Mouse (Mus musculus) neural tube, embryonic 14.5 days (tissue): ENCODE data around the gene Fgfr2. TPM values are rescaled to one million over a fixed set of nuclear protein-coding genes. Genes with fewer than 3 reads are reported as not detected.
"Not testable (repeated sequence)": the region's sequence is repeated elsewhere in the genome, so short reads cannot be mapped to it uniquely, and the experiment has no call there.

ENCODE experiments used
- ATAC-seq: fragments of 200-750 bp; cut with Nextera tagmentation; 2 replicates; pipeline ENCODE4 v1.8.0; 2017; ENCODE audit warnings: low read depth, mild to moderate bottlenecking, moderate TSS enrichment, moderate library complexity
- H3K27ac ChIP-seq: fragments of 300-500 bp; sonication (generic); 2 replicates; pipeline ENCODE4 v1.5.1; 2014; ENCODE audit warnings: low read depth, mild to moderate bottlenecking, control low read depth, low read length, moderate library complexity, mixed read lengths
- H3K27me3 ChIP-seq: fragments of 300-500 bp; sonication (generic); 2 replicates; pipeline ENCODE4 v1.6.1; 2014; ENCODE audit warnings: low read length; ENCODE audit not compliant: control insufficient read depth, insufficient read depth
- H3K36me3 ChIP-seq: fragments of 300-500 bp; sonication (generic); 2 replicates; pipeline ENCODE4 v1.6.1; 2014; ENCODE audit warnings: low read length, mixed read lengths; ENCODE audit not compliant: control insufficient read depth, insufficient read depth
- H3K4me1 ChIP-seq: fragments of 300-500 bp; sonication (generic); 2 replicates; pipeline ENCODE4 v1.6.1; 2014; ENCODE audit warnings: low read length; ENCODE audit not compliant: control insufficient read depth, insufficient read depth
- H3K4me2 ChIP-seq: fragments of 300-500 bp; sonication (generic); 2 replicates; pipeline ENCODE4 v1.6.1; 2014; ENCODE audit warnings: mild to moderate bottlenecking, low read depth, low read length, control low read depth
- H3K4me3 ChIP-seq: fragments of 300-500 bp; sonication (generic); 2 replicates; pipeline ENCODE4 v1.5.1; 2014; ENCODE audit warnings: low read depth, low read length, control low read depth, mixed read lengths
- H3K9ac ChIP-seq: fragments of 300-500 bp; sonication (generic); replicated peaks from 2 replicates; pipeline ENCODE4 v1.6.1; 2014; ENCODE audit warnings: low read depth, mild to moderate bottlenecking, control low read depth, low read length, mixed read lengths
- H3K9me3 ChIP-seq: fragments of 300-500 bp; sonication (generic); 2 replicates; pipeline ENCODE4 v1.6.1; 2016; ENCODE audit warnings: low read length; ENCODE audit not compliant: control insufficient read depth
- WGBS: fragments of 180-500 bp; shearing (Covaris S2); extraction: QIAGEN DNeasy Blood & Tissue Kit; methylation state at CpG from one replicate; pipeline ENCODE4 v1.1.7; 2014; 5-methylcytosine and 5-hydroxymethylcytosine counted together
- polyA plus RNA-seq: library from polyadenylated mRNA; unstranded; fragments of >200 nt; fragmentation: Nextera tagmentation; extraction: Ambion mirVana; gene quantifications from 2 replicates; pipeline ENCODE4 v1.2.1, GENCODE M21; 2014

The Fgfr2 gene
- polyA plus RNA-seq, 1 experiment from 2014 or later: 28.1 TPM

GRCm38 (mm10) chr7:132448511-132449154 lies 674.5 kb downstream of the Fgfr2 start:
- ATAC-seq: no peak
- 77% methylated on average over 4 of the region's 4 CpGs for WGBS
- Histone ChIP-seq H3K4me2 (no peak overlapping the region), H3K9ac (no peak overlapping the region), H3K27ac (no peak overlapping the region), H3K36me3 (no peaks in the 10 kb centered on the region), H3K27me3 (no peaks in the 10 kb centered on the region), H3K9me3 (no peaks in the 10 kb centered on the region), H3K4me1 (no peaks in the 10 kb centered on the region), H3K4me3 (no peak overlapping the region)

GRCm38 (mm10) chr7:132447558-132447957 lies 675.6 kb downstream of the Fgfr2 start:
- ATAC-seq: no peak
- no peaks in the 10 kb centered on the region for H3K36me3 ChIP-seq
- no peaks in the 10 kb centered on the region for H3K9me3 ChIP-seq
- no peaks in the 10 kb centered on the region for H3K4me1 ChIP-seq
- H3K4me3 ChIP-seq: no peak overlapping the region
- H3K9ac ChIP-seq: no peak overlapping the region
- H3K27ac ChIP-seq: no peak overlapping the region
- H3K27me3 ChIP-seq: no peaks in the 10 kb centered on the region
- H3K4me2 ChIP-seq: no peak overlapping the region
- 72% methylated on average over 5 of the region's 5 CpGs for WGBS

GRCm38 (mm10) chr7:132446841-132447240 lies 676.3 kb downstream of the Fgfr2 start:
- ATAC-seq: no peak
- no peaks in the 10 kb centered on the region for H3K36me3 ChIP-seq
- no peak overlapping the region for H3K27ac ChIP-seq
- 77% methylated on average over 5 of the region's 5 CpGs for WGBS
- no peak overlapping the region for H3K4me2 ChIP-seq
- H3K4me3 ChIP-seq: no peak overlapping the region
- no peak overlapping the region for H3K9ac ChIP-seq
- H3K4me1 ChIP-seq: no peaks in the 10 kb centered on the region
- no peaks in the 10 kb centered on the region for H3K9me3 ChIP-seq
- no peaks in the 10 kb centered on the region for H3K27me3 ChIP-seq

- Histone ChIP-seq H3K4me2 (no peak overlapping the region), H3K9me3 (no peaks in the 10 kb centered on the region), H3K4me1 (no peaks in the 10 kb centered on the region), H3K36me3 (no peaks in the 10 kb centered on the region), H3K27ac (no peak overlapping the region), H3K9ac (no peak overlapping the region), H3K27me3 (no peaks in the 10 kb centered on the region), H3K4me3 (no peak overlapping the region)
- ATAC-seq: no peak
- WGBS: 93% methylated on average over 2 of the region's 2 CpGs
These were observed 678.9 kb downstream of the Fgfr2 start for GRCm38 (mm10) chr7:132444221-132444620.

GRCm38 (mm10) chr7:132443769-132444168 lies 679.4 kb downstream of the Fgfr2 start:
- no peak overlapping the region for H3K4me2 ChIP-seq
- no peaks in the 10 kb centered on the region for H3K9me3 ChIP-seq
- H3K27ac ChIP-seq: no peak overlapping the region
- no peak overlapping the region for H3K4me3 ChIP-seq
- no peak for ATAC-seq
- no peaks in the 10 kb centered on the region for H3K4me1 ChIP-seq
- H3K9ac ChIP-seq: no peak overlapping the region
- 77% methylated on average over 2 of the region's 2 CpGs for WGBS
- no peaks in the 10 kb centered on the region for H3K36me3 ChIP-seq
- H3K27me3 ChIP-seq: no peaks in the 10 kb centered on the region

GRCm38 (mm10) chr7:132443134-132443533 lies 680.0 kb downstream of the Fgfr2 start:
- H3K36me3 ChIP-seq: no peaks in the 10 kb centered on the region
- ATAC-seq: no peak
- H3K4me3 ChIP-seq: no peak overlapping the region
- no peak overlapping the region for H3K4me2 ChIP-seq
- WGBS: 77% methylated on average over 3 of the region's 3 CpGs
- no peak overlapping the region for H3K9ac ChIP-seq
- H3K4me1 ChIP-seq: no peaks in the 10 kb centered on the region
- H3K27me3 ChIP-seq: no peaks in the 10 kb centered on the region
- no peaks in the 10 kb centered on the region for H3K9me3 ChIP-seq
- no peak overlapping the region for H3K27ac ChIP-seq

- 91% methylated on average over 3 of the region's 3 CpGs for WGBS
- ATAC-seq, H3K27me3 ChIP-seq, H3K4me2 ChIP-seq, H3K9ac ChIP-seq, H3K27ac ChIP-seq, H3K4me3 ChIP-seq, H3K36me3 ChIP-seq, H3K9me3 ChIP-seq, H3K4me1 ChIP-seq: not testable (repeated sequence)
These were observed 680.9 kb downstream of the Fgfr2 start for GRCm38 (mm10) chr7:132442133-132442763.

- H3K27ac ChIP-seq: no peak overlapping the region
- H3K4me2 ChIP-seq: no peak overlapping the region
- H3K36me3 ChIP-seq: no peaks in the 10 kb centered on the region
- no peaks in the 10 kb centered on the region for H3K27me3 ChIP-seq
- no peaks in the 10 kb centered on the region for H3K4me1 ChIP-seq
- no peak for ATAC-seq
- no peak overlapping the region for H3K4me3 ChIP-seq
- H3K9ac ChIP-seq: no peak overlapping the region
- H3K9me3 ChIP-seq: no peaks in the 10 kb centered on the region
- 74% methylated on average over 6 of the region's 6 CpGs for WGBS
These were observed 683.2 kb downstream of the Fgfr2 start for GRCm38 (mm10) chr7:132439916-132440315.

- Histone ChIP-seq H3K27ac (no peak overlapping the region), H3K4me1 (no peaks in the 10 kb centered on the region), H3K4me2 (no peak overlapping the region), H3K9ac (no peak overlapping the region), H3K9me3 (no peaks in the 10 kb centered on the region), H3K27me3 (no peaks in the 10 kb centered on the region), H3K4me3 (no peak overlapping the region), H3K36me3 (no peaks in the 10 kb centered on the region)
- WGBS: 57% methylated on average over 6 of the region's 6 CpGs
- no peak for ATAC-seq
These were observed 685.1 kb downstream of the Fgfr2 start for GRCm38 (mm10) chr7:132438060-132438459.
